Mouse (Mus musculus): ENCODE results near the gene Etl4. TPM values are rescaled to one million over a fixed set of nuclear protein-coding genes. Genes with fewer than 3 reads are reported as not detected.

The Etl4 gene
- total RNA-seq, 2 experiments from 2014 or later = 95.1 to 97.2 TPM

DNA sequence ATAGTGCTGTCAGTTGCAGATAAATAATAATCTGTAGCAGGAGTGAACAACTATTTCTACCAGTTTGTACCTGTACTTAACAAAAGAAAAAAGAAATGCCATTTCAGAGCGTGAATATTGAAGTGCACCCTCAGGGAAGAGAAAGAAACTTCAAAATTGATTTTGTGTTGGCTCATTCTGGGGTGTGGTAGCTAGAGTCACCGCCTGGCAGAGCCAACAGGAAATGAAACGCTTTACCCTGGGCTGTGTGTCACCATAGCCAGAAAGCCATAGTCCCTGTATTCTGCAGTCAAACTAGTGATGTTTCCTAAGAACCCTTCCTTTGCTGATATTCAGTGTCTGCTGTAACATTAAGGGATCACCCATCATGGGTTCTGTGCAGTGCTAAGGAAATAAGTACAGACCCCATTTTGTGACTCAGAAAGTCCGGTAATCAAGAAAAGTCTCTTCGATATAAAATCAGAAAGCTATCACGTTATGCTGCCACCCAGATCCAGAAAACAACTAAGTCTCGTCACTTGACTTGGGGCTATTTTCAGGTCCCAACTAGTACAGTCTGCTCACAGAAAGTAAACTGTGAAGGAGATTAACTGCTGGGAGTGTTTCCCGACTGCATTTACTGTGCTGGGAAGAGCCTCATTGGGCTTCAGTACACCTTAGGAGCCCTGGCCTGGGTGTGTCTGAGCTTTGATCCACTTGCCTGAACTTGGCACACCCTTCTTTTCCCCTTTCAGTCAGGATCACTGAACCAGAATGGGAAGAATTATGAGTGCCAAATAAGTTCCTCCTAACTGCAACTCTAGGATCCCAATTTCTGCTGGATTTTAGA is 843.9 kb downstream of the Etl4 start:
- intact Hi-C loops (cut with DNase I) = no loop called here
- no peak for DNase-seq (ENCODE audit: extremely low spot score in 1 of 2, low spot score in 2 of 2)

DNA sequence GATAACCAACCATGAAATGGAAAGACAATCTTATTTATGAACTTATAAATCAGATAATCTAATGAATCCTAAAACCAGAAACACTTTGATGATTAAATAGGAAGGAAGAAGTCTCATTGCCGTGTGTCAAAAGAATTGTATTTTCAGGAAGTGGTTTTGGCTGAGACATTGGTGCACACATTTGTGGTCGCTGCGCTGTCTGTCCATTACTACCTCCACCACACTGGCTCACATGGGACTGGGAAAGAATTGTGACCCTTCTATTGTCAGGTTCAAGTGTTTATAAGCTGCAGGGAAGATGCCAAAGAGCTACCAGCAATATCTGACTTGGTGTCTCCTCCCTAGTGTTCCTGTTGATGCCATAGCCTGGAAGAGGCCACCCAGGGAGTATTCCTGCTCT is 847.4 kb downstream of the Etl4 start:
- no peak for DNase-seq (ENCODE audit: extremely low spot score in 1 of 2, low spot score in 2 of 2)
- intact Hi-C loops (cut with DNase I) = no loop called here

DNA sequence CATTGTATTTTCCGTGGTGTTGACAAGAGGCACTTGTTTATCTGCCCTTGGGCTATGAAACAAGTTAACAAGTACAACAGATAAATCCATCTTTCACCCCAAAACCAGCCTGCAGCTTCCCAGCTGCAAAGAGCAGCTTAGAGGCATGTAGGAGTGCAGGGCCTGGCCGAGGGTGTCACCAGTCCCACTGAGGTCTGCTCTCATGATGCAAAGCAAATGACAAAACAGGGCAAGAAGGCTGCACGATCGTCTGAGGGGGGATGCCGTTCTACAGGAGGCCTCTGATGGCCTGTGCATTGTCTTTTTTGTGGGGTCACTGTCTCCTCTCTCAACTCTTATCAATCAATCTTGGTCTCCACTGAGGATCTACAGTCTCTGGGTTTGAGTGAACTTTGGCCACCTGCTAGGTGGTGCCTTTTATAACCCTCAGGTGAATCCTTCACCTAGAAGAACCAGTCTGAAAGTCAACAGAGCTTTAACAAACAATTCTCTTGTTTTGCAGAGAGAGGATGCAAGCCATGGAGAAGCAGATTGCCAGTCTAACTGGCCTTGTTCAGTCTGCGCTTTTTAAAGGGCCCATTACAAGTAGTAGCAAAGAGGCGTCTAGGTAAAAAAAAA is 849.6 kb downstream of the Etl4 start:
- no peak for DNase-seq (ENCODE audit: extremely low spot score in 1 of 2, low spot score in 2 of 2)
- intact Hi-C loops (cut with DNase I) = no loop called here

DNA sequence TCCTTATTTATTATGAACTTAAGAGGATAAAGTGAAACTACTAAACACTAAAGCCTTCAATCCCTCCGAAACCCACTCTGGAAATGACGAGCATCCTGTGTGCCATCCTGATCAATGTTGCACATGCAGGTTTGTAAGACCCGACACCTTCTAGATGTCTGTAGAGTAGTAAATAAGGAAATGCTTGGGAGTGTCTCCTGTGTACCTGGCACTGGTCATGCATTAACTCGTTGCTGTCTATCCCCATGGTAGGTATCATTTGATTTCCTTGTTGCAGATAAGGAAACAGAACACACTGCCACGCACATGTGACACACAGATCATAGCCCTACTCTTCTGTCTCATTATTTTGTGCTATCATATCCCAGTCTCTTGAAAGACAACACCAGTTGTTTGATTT is 851.7 kb downstream of the Etl4 start:
- DNase-seq (ENCODE audit: extremely low spot score in 1 of 2, low spot score in 2 of 2) = no peak
- intact Hi-C loops (cut with DNase I) = no loop called here

DNA sequence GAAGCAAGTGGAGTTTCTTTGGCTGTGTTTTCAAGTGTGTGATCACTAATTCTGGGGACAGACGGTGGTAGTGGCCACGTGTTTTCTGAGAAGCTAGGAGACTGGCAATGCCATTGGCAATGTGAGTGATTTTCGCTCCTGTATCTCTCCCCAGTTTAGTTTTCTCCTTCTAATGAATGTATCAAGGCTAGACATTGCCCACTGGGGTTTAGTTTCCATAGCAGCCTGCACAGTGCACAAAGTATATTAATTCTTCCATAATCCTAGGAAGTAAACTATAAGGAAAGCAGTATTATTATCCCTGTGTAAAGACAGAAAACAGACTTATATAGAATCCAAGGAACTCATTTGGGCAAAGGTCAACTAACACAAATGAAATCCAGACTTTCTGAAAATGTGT is 852.2 kb downstream of the Etl4 start:
- intact Hi-C loops (cut with DNase I) = no loop called here
- DNase-seq (ENCODE audit: extremely low spot score in 1 of 2, low spot score in 2 of 2) = no peak

DNA sequence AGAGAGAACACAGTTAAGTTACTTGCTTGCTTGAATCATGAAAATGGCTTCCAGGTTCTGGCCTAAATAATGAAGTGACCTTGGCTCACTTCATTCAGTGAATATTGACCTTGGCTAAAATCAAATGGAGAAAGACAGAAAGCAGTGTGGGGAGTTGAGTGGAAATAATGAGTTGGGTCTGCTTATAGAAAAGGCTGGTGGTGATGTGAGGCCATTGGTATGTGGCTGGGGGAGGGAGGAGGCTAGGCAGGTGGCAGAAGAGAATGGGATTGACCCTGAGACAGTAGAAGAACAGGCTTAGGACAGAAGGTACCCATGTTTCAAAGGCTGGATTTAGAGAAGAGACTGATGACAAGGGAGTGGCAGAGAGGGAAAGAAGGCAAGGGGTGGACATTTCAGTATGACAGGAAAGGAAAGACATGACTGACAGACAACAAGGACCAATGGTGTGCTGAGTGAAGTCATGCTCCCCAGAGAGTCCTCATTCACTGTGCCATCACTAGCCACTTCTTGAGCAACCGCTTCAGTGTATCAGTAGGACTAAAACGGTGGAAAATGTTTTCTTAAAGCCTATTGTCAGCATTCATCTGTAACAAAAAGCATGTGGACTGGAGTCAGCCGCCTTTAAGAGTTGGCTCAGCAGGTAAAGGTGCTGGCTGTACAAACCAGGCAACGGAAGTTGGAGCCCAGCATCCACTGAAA is 854.1 kb downstream of the Etl4 start:
- intact Hi-C loops (cut with DNase I) = no loop called here
- DNase-seq (ENCODE audit: extremely low spot score in 1 of 2, low spot score in 2 of 2) = no peak

DNA sequence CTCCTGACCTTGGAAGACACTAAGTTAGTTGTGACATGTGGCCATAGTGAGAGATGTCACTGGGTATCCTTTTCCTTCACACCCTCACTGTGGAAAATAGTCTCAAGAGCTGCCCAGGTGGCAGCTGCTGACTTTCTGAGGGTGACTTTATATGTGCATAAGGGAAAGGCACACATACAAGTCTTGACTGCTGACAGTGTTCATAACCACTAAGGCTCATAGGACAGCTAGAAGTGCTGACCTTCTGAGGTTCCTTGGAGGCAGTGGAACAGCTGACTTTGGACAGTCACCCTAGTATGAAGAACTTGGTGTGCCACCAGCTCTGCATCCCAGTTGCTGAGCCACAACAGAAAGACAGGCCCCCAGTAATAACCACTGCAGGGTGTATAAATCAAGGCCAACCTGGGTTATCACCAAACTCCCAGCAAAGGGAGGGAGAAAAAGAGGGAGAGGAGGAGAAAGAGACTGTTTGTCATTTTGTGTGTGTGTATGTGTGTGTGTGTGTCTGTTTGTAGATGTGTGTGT is 855.0 kb downstream of the Etl4 start:
- no peak for DNase-seq (ENCODE audit: extremely low spot score in 1 of 2, low spot score in 2 of 2)
- intact Hi-C loops (cut with DNase I) = no loop called here

DNA sequence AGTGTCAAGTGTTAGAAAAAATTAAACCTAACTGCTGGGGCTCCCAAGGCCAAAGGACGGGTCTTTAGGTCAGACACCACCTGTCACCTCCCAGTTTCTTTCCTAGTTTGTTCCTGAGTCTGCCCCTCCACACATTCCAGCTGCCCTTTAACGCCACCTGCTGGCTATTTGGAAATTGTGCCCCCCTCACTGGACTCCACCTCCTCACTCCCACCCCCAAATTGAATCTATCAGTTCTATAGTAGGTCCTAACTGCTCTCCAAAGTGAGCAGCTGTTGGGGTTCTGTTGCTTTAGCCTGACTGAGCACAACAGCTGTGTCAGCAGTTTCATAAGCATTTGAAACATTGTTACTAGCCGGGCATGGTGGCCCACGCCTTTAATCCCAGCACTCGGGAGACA is 859.1 kb downstream of the Etl4 start:
- no peak for DNase-seq (ENCODE audit: extremely low spot score in 1 of 2, low spot score in 2 of 2)
- intact Hi-C loops (cut with DNase I) = no loop called here

DNA sequence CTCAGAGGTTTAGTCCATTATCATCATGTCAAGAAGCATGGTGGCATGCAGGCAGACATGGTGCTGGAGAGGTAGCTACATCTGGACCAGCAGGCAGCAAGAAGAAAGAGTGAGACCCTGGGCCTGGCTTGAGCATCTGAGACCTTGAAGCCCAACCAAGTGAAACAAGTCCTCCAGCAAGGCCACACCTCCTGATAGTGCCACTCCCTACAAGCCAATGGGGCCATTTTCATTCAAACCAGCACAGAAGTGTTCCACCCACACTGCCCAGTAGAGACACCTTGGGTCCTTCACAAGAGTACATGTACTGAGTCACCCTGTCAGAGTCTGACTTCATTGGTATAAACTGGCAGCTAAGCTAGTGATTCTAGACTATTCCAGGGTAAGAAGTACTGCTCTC is 860.6 kb downstream of the Etl4 start:
- intact Hi-C loops (cut with DNase I) = loop anchor here (10.0 kb wide), 1 partner anchor 245 kb away; no protein-coding TSS in a partner anchor
- DNase-seq (ENCODE audit: extremely low spot score in 1 of 2, low spot score in 2 of 2) = no peak

DNA sequence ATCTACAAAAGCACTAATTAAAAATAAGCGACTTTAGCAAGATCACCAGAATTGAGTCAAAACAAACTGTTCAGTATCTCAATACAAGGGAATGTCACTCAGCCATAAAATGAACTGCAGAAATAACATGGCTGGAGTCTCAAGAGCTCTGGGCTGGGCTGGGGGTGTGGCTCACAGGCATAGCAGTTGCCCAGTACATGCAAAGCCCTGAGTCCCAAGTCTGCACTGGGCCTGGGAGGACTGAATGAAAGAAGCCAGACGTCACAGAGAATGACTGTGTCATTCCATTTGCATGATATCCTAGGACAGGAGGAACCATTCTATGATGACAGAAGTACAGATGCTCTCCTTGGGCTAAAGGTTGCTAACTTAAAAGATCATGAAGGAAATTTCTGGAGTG is 864.9 kb downstream of the Etl4 start:
- no peak for DNase-seq (ENCODE audit: extremely low spot score in 1 of 2, low spot score in 2 of 2)
- intact Hi-C loops (cut with DNase I) = loop anchor here (10.0 kb wide), 1 partner anchor 250 kb away; no protein-coding TSS in a partner anchor

DNA sequence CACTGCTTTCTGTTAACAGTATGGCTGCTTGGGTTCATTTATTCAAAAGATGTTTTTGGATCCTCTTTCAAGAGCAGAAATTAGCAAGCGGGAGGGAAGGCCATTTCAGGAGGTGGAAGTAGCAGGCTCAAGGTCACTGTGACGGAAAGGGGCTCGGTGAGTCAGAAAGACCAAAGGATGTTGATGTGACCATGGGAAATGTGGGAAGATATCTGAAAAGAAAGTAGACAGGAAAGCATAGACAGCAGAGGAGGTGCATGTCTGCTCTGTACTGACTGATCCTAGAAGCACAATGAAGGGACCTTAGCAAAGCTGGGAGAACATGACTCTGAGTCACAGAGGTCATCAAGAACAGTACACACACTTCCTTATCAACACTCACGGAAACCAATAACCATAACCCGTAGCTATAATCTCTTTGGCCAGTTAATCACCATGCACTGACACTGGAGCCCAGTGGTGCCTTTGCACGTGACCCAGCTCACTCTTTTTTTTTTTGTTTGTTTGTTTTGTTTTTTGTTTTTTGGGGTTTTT is 866.7 kb downstream of the Etl4 start:
- intact Hi-C loops (cut with DNase I) = loop anchor here (10.0 kb wide), 1 partner anchor 251 kb away; no protein-coding TSS in a partner anchor
- DNase-seq (ENCODE audit: extremely low spot score in 1 of 2, low spot score in 2 of 2) = no peak

DNA sequence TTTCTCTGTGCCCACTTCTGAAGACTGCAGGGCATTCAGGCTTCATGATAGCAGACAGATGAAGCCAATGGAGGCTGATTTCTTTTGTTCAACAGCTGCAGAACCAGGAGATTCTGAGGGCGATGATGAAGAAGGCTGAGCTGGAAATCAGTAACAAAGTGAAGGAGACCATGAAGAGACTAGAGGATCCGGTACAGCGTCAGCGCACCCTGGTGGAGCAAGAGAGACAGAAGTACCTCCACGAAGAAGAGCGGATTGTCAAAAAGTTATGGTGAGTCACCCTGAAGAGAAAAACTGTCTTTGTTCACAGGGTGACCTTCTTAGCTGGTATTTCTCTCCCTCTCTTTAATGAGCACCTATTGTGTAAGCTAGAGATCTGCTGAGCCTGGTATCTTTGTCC is 868.4 kb downstream of the Etl4 start:
- DNase-seq (ENCODE audit: extremely low spot score in 1 of 2, low spot score in 2 of 2) = peak; percentile 42 to 49
- intact Hi-C loops (cut with DNase I) = loop anchor here (10.0 kb wide), 1 partner anchor 253 kb away; no protein-coding TSS in a partner anchor

DNA sequence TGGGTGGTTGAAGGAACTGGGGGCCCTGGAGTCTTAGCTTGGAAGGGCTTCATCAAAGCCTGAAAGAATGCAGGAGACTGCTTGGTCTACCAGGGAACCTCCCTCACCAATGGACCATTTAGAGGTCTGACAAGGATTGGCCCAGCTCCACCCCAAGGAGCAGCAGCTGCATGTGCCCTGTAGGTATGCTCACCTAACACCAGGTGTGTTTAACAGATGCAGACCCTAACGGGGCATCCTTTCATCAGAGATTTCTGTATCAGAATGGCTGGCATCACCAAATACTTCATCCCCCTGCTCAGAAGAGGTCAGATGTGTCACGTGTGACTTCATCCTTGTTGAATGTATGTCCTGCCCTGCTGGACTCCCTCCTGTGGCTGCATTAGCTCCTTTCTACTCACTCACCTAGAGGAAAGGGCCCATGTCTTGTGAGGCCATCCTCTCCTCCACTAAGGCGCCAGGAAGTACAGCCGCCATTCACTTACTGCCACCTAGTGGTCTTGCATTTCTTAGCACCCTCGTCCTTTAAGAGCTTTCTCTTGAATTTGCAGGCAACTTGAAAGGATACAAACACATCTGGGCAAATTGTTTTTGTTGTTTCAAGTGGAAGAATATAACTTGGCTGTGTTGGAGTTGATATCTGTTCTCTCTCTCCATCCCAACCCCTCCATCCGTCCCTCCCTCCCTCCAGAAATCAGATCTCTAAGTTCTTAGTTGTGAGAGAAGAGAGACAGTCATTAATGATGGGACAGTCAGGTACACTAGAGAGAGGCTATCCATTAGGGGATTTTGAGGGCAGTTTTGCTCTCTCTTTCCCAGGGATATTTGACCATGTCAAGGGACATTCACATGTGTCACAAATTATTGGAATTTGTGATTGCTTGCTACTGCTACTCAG is 870.2 kb downstream of the Etl4 start:
- intact Hi-C loops (cut with DNase I) = loop anchor here (10.0 kb wide), 1 partner anchor 255 kb away; no protein-coding TSS in a partner anchor
- DNase-seq (ENCODE audit: extremely low spot score in 1 of 2, low spot score in 2 of 2) = peak; percentile 54 to 60

DNA sequence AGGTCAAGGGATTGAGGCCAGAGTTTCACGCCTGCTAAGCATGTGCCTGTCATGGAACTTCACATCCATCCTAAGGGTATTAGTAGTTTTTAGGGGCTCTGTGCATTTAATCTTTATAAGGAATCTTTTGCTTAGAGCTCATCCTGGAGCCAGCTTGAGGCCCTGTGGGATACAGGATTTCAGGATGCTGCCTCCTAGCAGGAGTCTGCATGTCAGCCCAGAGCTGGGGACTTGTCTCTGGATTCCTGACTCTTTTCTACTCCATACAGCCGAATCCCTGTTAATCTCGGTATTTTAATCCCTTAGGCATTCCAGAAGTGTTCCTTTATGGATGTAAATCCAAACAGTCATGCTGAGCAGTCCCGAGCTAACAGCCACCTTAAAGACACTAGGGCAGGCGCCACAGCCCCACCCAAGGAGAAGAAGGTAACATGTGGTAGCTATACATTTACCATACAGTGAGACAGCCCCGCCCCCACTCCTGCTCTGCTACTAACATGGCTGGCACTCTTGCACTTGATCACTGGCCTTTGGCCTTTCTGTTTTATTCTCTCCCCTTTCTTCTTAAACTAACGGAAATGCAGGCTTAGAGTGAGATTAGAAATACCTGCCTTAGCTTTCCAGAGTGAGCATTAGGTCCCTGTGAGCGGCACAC is 891.8 kb downstream of the Etl4 start:
- DNase-seq (ENCODE audit: extremely low spot score in 1 of 2, low spot score in 2 of 2) = no peak
- intact Hi-C loops (cut with DNase I) = no loop called here

DNA sequence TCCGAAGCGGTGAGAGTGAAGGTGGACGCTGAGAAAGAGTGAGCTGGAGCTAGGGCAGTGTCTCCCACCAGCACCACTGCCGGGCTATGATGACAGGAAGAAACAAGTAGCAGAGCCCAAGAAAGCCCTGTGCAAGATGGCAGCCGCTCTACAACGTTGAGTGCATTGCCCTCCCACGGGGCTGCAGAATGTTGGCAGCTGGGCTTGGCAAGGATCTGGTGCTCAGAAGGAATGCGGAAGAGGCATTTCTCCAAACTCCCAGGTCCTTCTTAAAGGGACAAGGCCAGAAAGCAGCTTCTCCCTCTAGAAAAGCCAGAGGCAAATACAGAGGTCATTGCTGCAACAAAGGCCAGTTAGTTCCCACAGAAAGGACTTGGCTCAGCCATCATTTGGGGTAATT is 901.9 kb downstream of the Etl4 start:
- DNase-seq (ENCODE audit: extremely low spot score in 1 of 2, low spot score in 2 of 2) = peak; percentile 4 to 48
- intact Hi-C loops (cut with DNase I) = no loop called here

DNA sequence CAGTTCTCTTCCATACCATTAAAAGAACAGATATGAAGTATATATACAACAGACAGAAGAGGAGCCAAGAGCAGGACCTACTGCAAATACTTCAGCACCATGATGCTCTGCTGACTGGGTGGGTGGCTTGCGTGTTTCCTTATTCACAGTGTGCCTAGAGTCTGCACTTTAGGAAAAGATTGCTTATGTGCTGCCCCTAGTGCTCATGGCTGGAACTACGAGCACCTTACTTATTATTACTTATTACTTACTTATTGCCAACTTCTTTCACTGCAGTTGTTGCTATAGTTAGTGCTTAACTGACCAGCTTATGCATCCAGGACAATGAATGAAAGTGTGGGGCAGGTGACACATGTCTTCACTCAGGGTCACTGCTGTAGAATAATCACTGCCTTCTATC is 904.4 kb downstream of the Etl4 start:
- no peak for DNase-seq (ENCODE audit: extremely low spot score in 1 of 2, low spot score in 2 of 2)
- intact Hi-C loops (cut with DNase I) = no loop called here

DNA sequence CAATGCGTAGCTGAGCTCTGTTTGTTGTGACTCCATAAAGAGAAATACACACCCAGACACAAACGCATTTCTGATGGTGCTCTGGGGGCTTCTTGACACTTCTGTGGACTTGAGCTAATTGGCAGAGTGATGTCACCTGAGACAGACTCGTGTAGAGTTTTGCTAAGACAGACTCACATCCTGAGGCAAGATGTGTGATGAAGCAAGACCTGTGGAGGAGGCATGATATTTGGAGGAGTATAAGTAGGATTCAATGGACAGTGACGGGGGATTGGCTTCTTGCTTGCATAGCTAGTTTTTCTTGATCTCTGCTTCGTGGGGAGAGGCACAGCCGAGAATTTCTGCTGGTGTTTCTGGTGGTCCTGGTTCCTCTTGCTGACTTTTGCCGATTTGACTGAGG is 908.6 kb downstream of the Etl4 start:
- intact Hi-C loops (cut with DNase I) = no loop called here
- no peak for DNase-seq (ENCODE audit: extremely low spot score in 1 of 2, low spot score in 2 of 2)

DNA sequence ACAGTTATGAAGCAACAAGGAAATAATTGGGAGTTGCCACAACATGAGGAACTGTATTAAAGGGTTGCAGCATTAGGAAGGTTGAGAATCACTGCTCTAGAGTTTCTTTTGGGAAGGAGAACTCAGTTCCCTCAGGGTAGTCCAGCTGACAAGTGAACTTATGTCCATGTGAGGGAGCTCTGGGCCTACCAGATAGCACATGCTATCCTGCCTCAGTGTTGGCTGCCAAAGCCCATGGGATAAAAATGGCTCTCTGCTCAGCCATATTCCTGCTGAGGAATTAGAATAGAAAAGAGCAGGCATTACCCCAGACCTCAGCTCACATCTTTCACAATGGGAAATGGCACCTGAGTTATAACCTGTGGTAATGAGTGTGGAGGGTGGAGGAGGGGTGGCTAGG is 916.7 kb downstream of the Etl4 start:
- intact Hi-C loops (cut with DNase I) = no loop called here
- no peak for DNase-seq (ENCODE audit: extremely low spot score in 1 of 2, low spot score in 2 of 2)
